Mouse (Mus musculus): ENCODE data around the gene Def6. TPM values are rescaled to one million over a fixed set of nuclear protein-coding genes. Genes with fewer than 3 reads are reported as not detected.
"Not testable (repeated sequence)": the region's sequence is repeated elsewhere in the genome, so short reads cannot be mapped to it uniquely, and the experiment has no call there.

Gene Def6
- polyA plus RNA-seq, 1 experiment from 2014 or later: 7.2 TPM

GRCm38 (mm10) chr17:28222463-28222862 lies 14.9 kb downstream of the Def6 start:
- H3K27ac ChIP-seq (ENCODE audit: low read length); H3K27me3 ChIP-seq (ENCODE audit: insufficient read depth, low read length); ATAC-seq (ENCODE audit: low FRiP score, low TSS enrichment); H3K4me2 ChIP-seq (replicated peaks; ENCODE audit: low read depth, low read length); H3K4me3 ChIP-seq (ENCODE audit: low read length); H3K9me3 ChIP-seq (ENCODE audit: low read length); H3K9ac ChIP-seq (replicated peaks; ENCODE audit: low read length); H3K36me3 ChIP-seq (ENCODE audit: insufficient read depth, low read length): not testable (repeated sequence)
- peaks cover 21% of the 10 kb centered on the region for H3K4me1 ChIP-seq (ENCODE audit: insufficient read depth, low read length)
- 84% methylated on average over 9 of the region's 10 CpGs for WGBS

GRCm38 (mm10) chr17:28223561-28224391 lies 16.2 kb downstream of the Def6 start:
- ATAC-seq (ENCODE audit: low FRiP score, low TSS enrichment): peak; percentile 92
- WGBS: 1% methylated on average over 46 of the region's 46 CpGs
- peak overlapping the region; percentile 92 for H3K4me2 ChIP-seq (replicated peaks; ENCODE audit: low read depth, low read length)
- no peaks in the 10 kb centered on the region for H3K9me3 ChIP-seq (ENCODE audit: low read length)
- peak overlapping the region; percentile 55 for H3K4me3 ChIP-seq (ENCODE audit: low read length)
- H3K27ac ChIP-seq (ENCODE audit: low read length): peak overlapping the region; percentile 73
- H3K4me1 ChIP-seq (ENCODE audit: insufficient read depth, low read length): peaks cover 14% of the 10 kb centered on the region
- H3K36me3 ChIP-seq (ENCODE audit: insufficient read depth, low read length): no peaks in the 10 kb centered on the region
- H3K27me3 ChIP-seq (ENCODE audit: insufficient read depth, low read length): no peaks in the 10 kb centered on the region
- H3K9ac ChIP-seq (replicated peaks; ENCODE audit: low read length): peak overlapping the region; percentile 76

GRCm38 (mm10) chr17:28224615-28225014 lies 17.0 kb downstream of the Def6 start:
- H3K4me1 ChIP-seq (ENCODE audit: insufficient read depth, low read length): peaks cover 14% of the 10 kb centered on the region
- no peak overlapping the region for H3K27ac ChIP-seq (ENCODE audit: low read length)
- H3K27me3 ChIP-seq (ENCODE audit: insufficient read depth, low read length): no peaks in the 10 kb centered on the region
- no peak for ATAC-seq (ENCODE audit: low FRiP score, low TSS enrichment)
- no peak overlapping the region for H3K9ac ChIP-seq (replicated peaks; ENCODE audit: low read length)
- no peak overlapping the region for H3K4me2 ChIP-seq (replicated peaks; ENCODE audit: low read depth, low read length)
- H3K9me3 ChIP-seq (ENCODE audit: low read length): no peaks in the 10 kb centered on the region
- H3K36me3 ChIP-seq (ENCODE audit: insufficient read depth, low read length): no peaks in the 10 kb centered on the region
- H3K4me3 ChIP-seq (ENCODE audit: low read length): no peak overlapping the region
- WGBS: 88% methylated on average over 10 of the region's 10 CpGs

GRCm38 (mm10) chr17:28226014-28226413 lies 18.4 kb downstream of the Def6 start:
- Histone ChIP-seq H3K4me3 (ENCODE audit: low read length) (peak overlapping the region; percentile 29), H3K4me2 (replicated peaks; ENCODE audit: low read depth, low read length) (peak overlapping the region; percentile 61), H3K9ac (replicated peaks; ENCODE audit: low read length) (peak overlapping the region; percentile 23; the same call in 1 of the 2 replicates), H3K27ac (ENCODE audit: low read length) (no peak overlapping the region), H3K36me3 (ENCODE audit: insufficient read depth, low read length) (no peaks in the 10 kb centered on the region), H3K4me1 (ENCODE audit: insufficient read depth, low read length) (peaks cover 14% of the 10 kb centered on the region), H3K27me3 (ENCODE audit: insufficient read depth, low read length) (no peaks in the 10 kb centered on the region), H3K9me3 (ENCODE audit: low read length) (no peaks in the 10 kb centered on the region)
- under 1% methylated on average over 21 of the region's 21 CpGs for WGBS
- peak; percentile 46 for ATAC-seq (ENCODE audit: low FRiP score, low TSS enrichment)

GRCm38 (mm10) chr17:28230486-28230885 lies 22.9 kb downstream of the Def6 start:
- no peaks in the 10 kb centered on the region for H3K36me3 ChIP-seq (ENCODE audit: insufficient read depth, low read length)
- no peak overlapping the region for H3K4me2 ChIP-seq (replicated peaks; ENCODE audit: low read depth, low read length)
- no peaks in the 10 kb centered on the region for H3K27me3 ChIP-seq (ENCODE audit: insufficient read depth, low read length)
- peaks cover 26% of the 10 kb centered on the region for H3K4me1 ChIP-seq (ENCODE audit: insufficient read depth, low read length)
- no peak for ATAC-seq (ENCODE audit: low FRiP score, low TSS enrichment)
- no peak overlapping the region for H3K4me3 ChIP-seq (ENCODE audit: low read length)
- 80% methylated on average over 6 of the region's 6 CpGs for WGBS
- no peaks in the 10 kb centered on the region for H3K9me3 ChIP-seq (ENCODE audit: low read length)
- no peak overlapping the region for H3K9ac ChIP-seq (replicated peaks; ENCODE audit: low read length)
- no peak overlapping the region for H3K27ac ChIP-seq (ENCODE audit: low read length)

GRCm38 (mm10) chr17:28231026-28231736 lies 23.6 kb downstream of the Def6 start:
- Histone ChIP-seq H3K27ac (ENCODE audit: low read length) (no peak overlapping the region), H3K4me3 (ENCODE audit: low read length) (no peak overlapping the region), H3K9me3 (ENCODE audit: low read length) (no peaks in the 10 kb centered on the region), H3K27me3 (ENCODE audit: insufficient read depth, low read length) (no peaks in the 10 kb centered on the region), H3K4me1 (ENCODE audit: insufficient read depth, low read length) (peaks cover 21% of the 10 kb centered on the region), H3K4me2 (replicated peaks; ENCODE audit: low read depth, low read length) (no peak overlapping the region), H3K9ac (replicated peaks; ENCODE audit: low read length) (no peak overlapping the region), H3K36me3 (ENCODE audit: insufficient read depth, low read length) (no peaks in the 10 kb centered on the region)
- WGBS: 78% methylated on average over 18 of the region's 18 CpGs
- no peak for ATAC-seq (ENCODE audit: low FRiP score, low TSS enrichment)

- H3K4me1 ChIP-seq (ENCODE audit: insufficient read depth, low read length): peaks cover 19% of the 10 kb centered on the region
- peak within 1 kb of the TSS; percentile 58 for H3K4me2 ChIP-seq (replicated peaks; ENCODE audit: low read depth, low read length)
- WGBS: under 1% methylated on average over 55 of the region's 57 CpGs
- H3K36me3 ChIP-seq (ENCODE audit: insufficient read depth, low read length): no peaks in the 10 kb centered on the region
- ATAC-seq (ENCODE audit: low FRiP score, low TSS enrichment): peak; percentile 94
- no peaks in the 10 kb centered on the region for H3K27me3 ChIP-seq (ENCODE audit: insufficient read depth, low read length)
- peak within 1 kb of the TSS; percentile 71 for H3K27ac ChIP-seq (ENCODE audit: low read length)
- no peaks in the 10 kb centered on the region for H3K9me3 ChIP-seq (ENCODE audit: low read length)
- H3K4me3 ChIP-seq (ENCODE audit: low read length): peak within 1 kb of the TSS; percentile 82
- peak within 1 kb of the TSS; percentile 92 for H3K9ac ChIP-seq (replicated peaks; ENCODE audit: low read length)
These were observed 25.0 kb downstream of the Def6 start, which contains the start of gene Ppard for GRCm38 (mm10) chr17:28232475-28233060. Gene Ppard, plus strand, starts transcription at chr17:28232700.

GRCm38 (mm10) chr17:28233091-28233731 lies 25.6 kb downstream of the Def6 start:
- Histone ChIP-seq H3K4me2 (replicated peaks; ENCODE audit: low read depth, low read length) (peak overlapping the region; percentile 58), H3K27me3 (ENCODE audit: insufficient read depth, low read length) (no peaks in the 10 kb centered on the region), H3K4me3 (ENCODE audit: low read length) (peak overlapping the region; percentile 82), H3K9me3 (ENCODE audit: low read length) (no peaks in the 10 kb centered on the region), H3K27ac (ENCODE audit: low read length) (peak overlapping the region; percentile 71), H3K36me3 (ENCODE audit: insufficient read depth, low read length) (no peaks in the 10 kb centered on the region), H3K9ac (replicated peaks; ENCODE audit: low read length) (peak overlapping the region; percentile 92), H3K4me1 (ENCODE audit: insufficient read depth, low read length) (peaks cover 19% of the 10 kb centered on the region)
- WGBS: 4% methylated on average over 17 of the region's 17 CpGs
- ATAC-seq (ENCODE audit: low FRiP score, low TSS enrichment): peak; percentile 49

GRCm38 (mm10) chr17:28234641-28235040 lies 27.1 kb downstream of the Def6 start:
- no peak for ATAC-seq (ENCODE audit: low FRiP score, low TSS enrichment)

More at GRCm38 (mm10) chr17:28234641-28235040, 27.1 kb downstream of the Def6 start:
- peaks cover 5% of the 10 kb centered on the region for H3K36me3 ChIP-seq (ENCODE audit: insufficient read depth, low read length)
- no peaks in the 10 kb centered on the region for H3K27me3 ChIP-seq (ENCODE audit: insufficient read depth, low read length)
- peaks cover 19% of the 10 kb centered on the region for H3K4me1 ChIP-seq (ENCODE audit: insufficient read depth, low read length)
- H3K4me2 ChIP-seq (replicated peaks; ENCODE audit: low read depth, low read length): no peak overlapping the region
- no peak overlapping the region for H3K27ac ChIP-seq (ENCODE audit: low read length)
- 74% methylated on average over 5 of the region's 5 CpGs for WGBS
- H3K4me3 ChIP-seq (ENCODE audit: low read length): no peak overlapping the region
- no peaks in the 10 kb centered on the region for H3K9me3 ChIP-seq (ENCODE audit: low read length)
- peak overlapping the region; percentile 20; the same call in 1 of the 2 replicates for H3K9ac ChIP-seq (replicated peaks; ENCODE audit: low read length)

All from kidney, embryonic 16.5 days (tissue).